Mouse (Mus musculus) liver, embryonic 14.5 days (tissue): Measurements from ENCODE around the gene Nop9. TPM values are rescaled to one million over a fixed set of nuclear protein-coding genes. Genes with fewer than 3 reads are reported as not detected.

Experiments used
- ATAC-seq: fragments of 200-750 bp; cut with Nextera tagmentation; 2 replicates; pipeline ENCODE4 v1.8.0; 2017; ENCODE audit warnings: moderate number of reproducible peaks, mild to moderate bottlenecking, moderate library complexity; ENCODE audit not compliant: insufficient read depth
- DNase-seq, 3 experiments: peaks; one replicate each; pipeline ENCODE4 v3.0.0-alpha.2; 2012 to 2013; ENCODE audit warnings: low read depth in 3 of 3, low spot score in 3 of 3
- H3K27ac ChIP-seq: fragments of 300-500 bp; sonication (generic); 2 replicates; pipeline ENCODE4 v1.5.1; 2014; ENCODE audit warnings: moderate library complexity, mild to moderate bottlenecking, control low read depth, inconsistent platforms
- H3K27me3 ChIP-seq: fragments of 300-500 bp; sonication (generic); 2 replicates; pipeline ENCODE4 v1.6.1; 2014; ENCODE audit warnings: mild to moderate bottlenecking, low read length, moderate library complexity; ENCODE audit not compliant: control insufficient read depth, insufficient read depth
- H3K36me3 ChIP-seq: fragments of 300-500 bp; sonication (generic); replicated peaks from 2 replicates; pipeline ENCODE4 v1.6.1; 2014; ENCODE audit warnings: low read depth; ENCODE audit not compliant: control insufficient read depth, insufficient read depth
- H3K4me1 ChIP-seq, 2 experiments: fragments of 200-500 bp in 1 of 2; fragments of 300-500 bp in 1 of 2; sonication (generic) in 1 of 2; replicated peaks; 2 replicates each; pipeline ENCODE4 v1.6.1; 2012 to 2014; ENCODE audit warnings: antibody characterized with exemption in 1 of 2, inconsistent platforms in 1 of 2, low read length in 1 of 2; ENCODE audit not compliant: control insufficient read depth in 2 of 2, insufficient read depth in 2 of 2
- H3K4me2 ChIP-seq: fragments of 300-500 bp; sonication (generic); 2 replicates; pipeline ENCODE4 v1.6.1; 2014; ENCODE audit warnings: low read depth, mild to moderate bottlenecking, control low read depth, moderate library complexity
- H3K4me3 ChIP-seq, 2 experiments: fragments of 200-500 bp in 1 of 2; fragments of 300-500 bp in 1 of 2; sonication (generic) in 1 of 2; 2 replicates each; pipeline ENCODE4 v1.5.1; 2012 to 2014; ENCODE audit warnings: low read depth in 2 of 2, low read length in 2 of 2, mild to moderate bottlenecking in 2 of 2, control low read depth in 1 of 2, inconsistent platforms in 1 of 2, moderate library complexity in 1 of 2; ENCODE audit not compliant: insufficient read depth in 1 of 2
- H3K9ac ChIP-seq: fragments of 300-500 bp; sonication (generic); replicated peaks from 2 replicates; pipeline ENCODE4 v1.6.1; 2014; ENCODE audit warnings: mild to moderate bottlenecking, control low read depth, moderate library complexity
- H3K9me3 ChIP-seq: fragments of 300-500 bp; sonication (generic); 2 replicates; pipeline ENCODE4 v1.6.1; 2016; ENCODE audit warnings: low read length, mixed read lengths; ENCODE audit not compliant: control insufficient read depth
- CTCF ChIP-seq: IDR thresholded peaks from 2 replicates; pipeline ENCODE4 v1.5.1; 2016; ENCODE audit warnings: antibody characterized with exemption, low read depth, control low read depth
- EP300 ChIP-seq: IDR thresholded peaks from 2 replicates; pipeline ENCODE4 v1.6.1; 2016; ENCODE audit warnings: antibody characterized with exemption, low read depth
- WGBS: fragments of 180-500 bp; shearing (Covaris S2); extraction: QIAGEN DNeasy Blood & Tissue Kit; methylation state at CpG from one replicate; pipeline ENCODE4 v1.1.7; 2014; ENCODE audit not compliant: insufficient replicate concordance; 5-methylcytosine and 5-hydroxymethylcytosine counted together
- polyA plus RNA-seq, 2 experiments: library from polyadenylated mRNA; depleted of rRNA in 1 of 2; stranded (reverse) in 1 of 2; unstranded in 1 of 2; fragments of >200 nt; fragmentation: Nextera tagmentation in 1 of 2; extraction: Ambion mirVana in 1 of 2; gene quantifications; 2 replicates each; pipeline versions ENCODE4 v1.2.1 to v1.2.3; 2012 to 2014

Nop9 gene
- polyA plus RNA-seq, 2 experiments, result 13.2 to 20.8 TPM

DNA sequence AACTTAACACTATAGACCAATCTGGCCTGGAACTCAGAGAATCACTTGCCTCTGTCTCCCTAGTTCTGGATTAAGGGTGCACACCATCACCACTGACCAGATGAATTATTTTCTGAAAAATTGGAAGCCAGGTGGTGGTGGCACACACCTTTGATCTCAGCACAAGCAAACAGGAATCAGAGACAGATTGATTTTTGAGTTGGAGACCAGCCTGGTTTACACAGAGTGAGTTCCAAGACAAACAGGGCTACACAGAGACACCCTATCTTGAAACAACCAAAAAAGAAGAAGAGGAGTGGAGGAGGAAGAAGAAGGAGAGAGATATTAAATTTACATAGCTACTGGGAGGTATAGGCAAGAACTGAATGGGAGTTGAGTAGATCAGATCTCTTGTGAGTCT is 19.2 kb upstream of the Nop9 start:
- ATAC-seq (no peak), DNase-seq (no peak)
- no peaks in the 10 kb centered on the region for H3K36me3 ChIP-seq
- H3K9ac ChIP-seq, result no peak overlapping the region
- H3K27me3 ChIP-seq, result no peaks in the 10 kb centered on the region
- no peak for TF ChIP-seq EP300
- TF ChIP-seq CTCF, result no peak
- no peaks in the 10 kb centered on the region for H3K9me3 ChIP-seq
- no peak overlapping the region for H3K4me2 ChIP-seq
- no peak overlapping the region for H3K27ac ChIP-seq
- peaks cover 20% of the 10 kb centered on the region in 2 experiments; a peak in 3 of 4 replicates for H3K4me1 ChIP-seq
- no peak overlapping the region for H3K4me3 ChIP-seq

DNA sequence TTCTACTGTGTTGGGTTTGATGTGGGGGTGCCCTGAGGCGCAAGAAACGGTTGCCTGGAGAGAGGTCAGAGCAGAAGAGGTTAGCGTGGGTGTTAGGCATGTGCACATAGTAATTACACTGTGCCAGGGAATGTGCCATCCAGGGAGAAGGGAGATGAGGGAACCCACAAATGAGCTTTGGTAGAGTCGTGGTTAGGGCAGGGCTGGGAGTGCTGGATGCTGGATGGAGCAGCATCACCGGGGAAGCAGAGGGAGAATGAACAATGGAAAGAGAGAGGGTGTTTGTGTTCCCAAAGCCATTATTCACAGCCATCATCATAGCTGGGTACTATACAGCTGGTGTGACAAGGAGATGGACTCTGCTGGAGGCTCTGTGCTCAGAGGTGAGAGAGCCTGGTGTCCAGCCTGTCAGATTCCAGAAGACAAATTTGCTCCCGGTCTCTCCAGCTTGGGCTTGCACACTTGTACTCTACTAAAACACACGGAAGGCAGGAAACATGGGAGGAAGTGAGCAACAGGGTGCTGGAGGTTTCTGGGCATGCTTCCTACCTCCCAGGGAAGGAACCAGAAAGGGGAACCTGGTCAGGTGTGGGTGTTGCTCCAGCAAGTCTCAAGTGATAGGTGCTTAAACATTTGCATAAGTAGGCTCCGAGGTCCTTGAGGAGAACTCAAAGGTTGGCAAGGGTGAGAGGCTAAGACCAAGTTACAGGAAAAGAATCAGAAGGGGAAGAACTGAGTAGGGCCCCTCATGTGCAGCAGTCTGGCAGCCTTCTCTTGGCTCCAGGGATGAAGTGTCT is 17.4 kb upstream of the Nop9 start:
- Histone ChIP-seq H3K27me3 (no peaks in the 10 kb centered on the region), H3K4me2 (no peak overlapping the region), H3K9ac (no peak overlapping the region), H3K27ac (no peak overlapping the region), H3K9me3 (no peaks in the 10 kb centered on the region), H3K36me3 (no peaks in the 10 kb centered on the region), H3K4me1 (peaks cover 12 to 13% of the 10 kb centered on the region in 2 experiments; a peak in 3 of 4 replicates), H3K4me3 (no peak overlapping the region)
- DNase-seq (no peak), ATAC-seq (no peak)
- WGBS, result 44% methylated on average over 8 of the region's 8 CpGs
- TF ChIP-seq EP300, result no peak
- no peak for TF ChIP-seq CTCF

DNA sequence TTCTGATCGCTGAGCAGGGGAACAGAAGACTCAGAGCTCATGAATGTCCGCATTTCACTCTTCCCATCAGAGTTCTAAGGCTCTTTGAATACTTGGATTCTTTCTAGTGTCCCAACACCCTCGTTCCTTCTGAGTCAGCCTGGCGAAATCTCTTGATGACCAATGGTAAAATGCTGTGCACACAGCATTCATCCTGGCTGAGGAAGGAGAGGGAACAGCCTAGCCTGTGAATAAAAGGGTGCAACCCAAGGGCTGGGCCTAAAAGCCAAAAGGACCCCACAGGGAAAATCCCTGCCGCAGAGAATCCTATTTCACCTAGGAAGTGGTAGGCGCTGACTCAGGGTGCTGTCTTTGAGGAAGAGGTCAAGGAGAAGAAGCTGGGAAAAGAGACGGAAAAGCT is 15.4 kb upstream of the Nop9 start:
- DNase-seq (no peak), ATAC-seq (no peak)
- H3K27me3 ChIP-seq, result no peaks in the 10 kb centered on the region
- no peak overlapping the region for H3K27ac ChIP-seq
- no peaks in the 10 kb centered on the region for H3K4me1 ChIP-seq
- H3K36me3 ChIP-seq, result no peaks in the 10 kb centered on the region
- TF ChIP-seq EP300 (no peak), CTCF (no peak)
- no peak overlapping the region for H3K4me2 ChIP-seq
- H3K4me3 ChIP-seq, result no peak overlapping the region
- no peaks in the 10 kb centered on the region for H3K9me3 ChIP-seq
- WGBS, result 59% methylated on average over 7 of the region's 7 CpGs
- H3K9ac ChIP-seq, result no peak overlapping the region

DNA sequence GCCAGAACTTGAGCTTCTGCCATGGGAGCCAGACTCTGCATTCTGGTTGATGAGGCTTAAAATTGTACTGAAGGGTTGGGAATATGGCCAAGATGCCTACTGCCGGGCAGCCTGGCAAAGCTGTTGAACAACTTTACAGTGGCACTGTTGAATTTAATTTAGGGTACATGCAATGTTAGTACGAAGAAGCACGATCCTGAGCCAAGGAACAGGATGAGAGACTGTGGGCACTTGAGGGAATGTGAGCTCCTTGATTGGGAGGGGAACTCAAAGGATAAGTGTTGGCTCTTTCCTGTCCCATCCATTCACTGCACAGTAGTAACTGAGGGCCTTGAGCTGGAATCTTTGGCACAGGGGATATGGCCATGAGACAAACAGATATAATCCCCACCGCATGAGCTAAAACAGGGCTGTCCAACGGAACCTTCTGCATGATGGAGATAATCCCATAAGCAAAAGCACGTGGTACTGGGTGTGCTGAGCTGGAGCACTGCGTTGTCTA is 14.9 kb upstream of the Nop9 start:
- 56% methylated on average over 7 of the region's 7 CpGs for WGBS

DNA sequence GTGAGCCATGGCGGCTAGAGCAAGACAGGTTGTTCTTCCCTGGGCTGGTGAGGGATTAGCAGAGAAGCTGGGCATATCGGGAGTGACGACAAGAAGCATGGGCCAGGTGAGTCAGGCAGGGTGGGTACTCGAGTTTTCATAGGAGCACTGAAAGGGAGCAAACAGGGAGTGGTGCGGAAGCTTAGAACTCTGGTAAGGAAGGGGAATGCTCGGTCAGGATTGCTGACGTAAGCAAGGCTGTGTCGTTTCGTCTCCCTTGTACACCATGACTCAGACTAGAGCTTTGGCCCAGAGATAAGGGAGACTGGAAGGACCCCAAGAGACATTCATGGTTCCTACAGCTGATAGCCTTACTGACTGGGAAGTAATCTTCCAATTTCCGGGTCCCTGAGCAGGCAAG is 11.6 kb upstream of the Nop9 start:
- DNase-seq, result no peak
- no peak overlapping the region for H3K27ac ChIP-seq
- no peak for ATAC-seq
- no peaks in the 10 kb centered on the region for H3K4me1 ChIP-seq
- H3K4me3 ChIP-seq, result no peak overlapping the region
- no peak overlapping the region for H3K9ac ChIP-seq
- no peak overlapping the region for H3K4me2 ChIP-seq
- H3K9me3 ChIP-seq, result no peaks in the 10 kb centered on the region
- H3K36me3 ChIP-seq, result no peaks in the 10 kb centered on the region
- 47% methylated on average over 10 of the region's 10 CpGs for WGBS
- no peaks in the 10 kb centered on the region for H3K27me3 ChIP-seq
- TF ChIP-seq CTCF, result no peak
- TF ChIP-seq EP300, result no peak

More for the DNA sequence above, 14.9 kb upstream of the Nop9 start:
- no peak overlapping the region for H3K27ac ChIP-seq
- no peaks in the 10 kb centered on the region for H3K27me3 ChIP-seq
- ATAC-seq (peak; percentile 35; the same call in 1 of the 2 replicates), DNase-seq (no peak)
- TF ChIP-seq EP300 (no peak), CTCF (no peak)
- H3K4me1 ChIP-seq, result no peaks in the 10 kb centered on the region
- H3K4me2 ChIP-seq, result no peak overlapping the region
- H3K9ac ChIP-seq, result no peak overlapping the region
- no peaks in the 10 kb centered on the region for H3K36me3 ChIP-seq
- H3K9me3 ChIP-seq, result no peaks in the 10 kb centered on the region
- no peak overlapping the region for H3K4me3 ChIP-seq
